Mouse (Mus musculus) lung, adult 2 months (tissue): ENCODE measurements around the gene Upf1. TPM values are rescaled to one million over a fixed set of nuclear protein-coding genes. Genes with fewer than 3 reads are reported as not detected.

Experiments
- DNase-seq: peaks from one replicate; pipeline ENCODE4 v3.0.0; 2022
- H3K4me1 ChIP-seq: fragments of 200-500 bp; 2 replicates; pipeline ENCODE4 v1.6.1; 2011; ENCODE audit warnings: low read length; ENCODE audit not compliant: control insufficient read depth, insufficient read depth
- H3K4me3 ChIP-seq: fragments of 200-500 bp; replicated peaks from 2 replicates; pipeline ENCODE3; 2011; ENCODE audit warnings: low read depth, mild to moderate bottlenecking, control low read depth, low read length; ENCODE audit errors: extremely low read depth
- CTCF ChIP-seq: fragments of 200-500 bp; IDR thresholded peaks from 2 replicates; pipeline ENCODE4 v1.5.1; 2011; ENCODE audit warnings: mild to moderate bottlenecking, low read length, control low read depth; ENCODE audit not compliant: insufficient read depth
- POLR2A ChIP-seq: fragments of 200-500 bp; IDR thresholded peaks from 2 replicates; pipeline ENCODE4 v1.6.1; 2011; ENCODE audit warnings: low read depth, mild to moderate bottlenecking, control low read depth, low read length, borderline replicate concordance; ENCODE audit errors: extremely low read depth
- WGBS: fragments of 180-500 bp; shearing (Covaris S2); methylation state at CpG from one replicate; pipeline ENCODE4 v1.1.7; 2018; 5-methylcytosine and 5-hydroxymethylcytosine counted together
- polyA plus RNA-seq: library from polyadenylated mRNA; depleted of rRNA; stranded (reverse); fragments of >200 nt; gene quantifications from 2 replicates; pipeline ENCODE4 v1.2.3, GENCODE M21; 2012

Upf1 gene
- polyA plus RNA-seq, 1 experiment: 35.8 TPM

GRCm38 (mm10) chr8:70329124-70329834 lies 23.8 kb downstream of the Upf1 start, which contains the start of gene Gdf1:
Gdf1 (plus strand) TSS chr8:70329817.
- 37% methylated on average over 14 of the region's 14 CpGs for WGBS
- H3K4me1 ChIP-seq: no peaks in the 10 kb centered on the region
- no peak for TF ChIP-seq CTCF
- TF ChIP-seq POLR2A: no peak
- no peak for DNase-seq
- no peak within 1 kb of the TSS for H3K4me3 ChIP-seq

- no peaks in the 10 kb centered on the region for H3K4me1 ChIP-seq
- WGBS: 87% methylated on average over 6 of the region's 6 CpGs
- TF ChIP-seq POLR2A: no peak
- no peak for TF ChIP-seq CTCF
- H3K4me3 ChIP-seq: no peak overlapping the region
- no peak for DNase-seq
Observed at GRCm38 (mm10) chr8:70327512-70327911, 25.6 kb downstream of the Upf1 start.

GRCm38 (mm10) chr8:70323716-70324115 lies 29.4 kb downstream of the Upf1 start:
- WGBS: 90% methylated on average over 3 of the region's 3 CpGs
- no peak overlapping the region for H3K4me3 ChIP-seq
- no peaks in the 10 kb centered on the region for H3K4me1 ChIP-seq
- TF ChIP-seq CTCF: no peak
- TF ChIP-seq POLR2A: no peak
- DNase-seq: no peak

GRCm38 (mm10) chr8:70317872-70318271 lies 35.2 kb downstream of the Upf1 start:
- WGBS: 87% methylated on average over 5 of the region's 5 CpGs
- no peak for TF ChIP-seq CTCF
- TF ChIP-seq POLR2A: no peak
- H3K4me3 ChIP-seq: no peak overlapping the region
- DNase-seq: no peak
- H3K4me1 ChIP-seq: no peaks in the 10 kb centered on the region

GRCm38 (mm10) chr8:70316511-70317504 lies 36.3 kb downstream of the Upf1 start:
- 31% methylated on average over 15 of the region's 15 CpGs for WGBS
- Histone ChIP-seq H3K4me3 (no peak overlapping the region), H3K4me1 (no peaks in the 10 kb centered on the region)
- TF ChIP-seq CTCF: no peak
- TF ChIP-seq POLR2A: no peak
- no peak for DNase-seq

- WGBS: 6% methylated on average over 66 of the region's 66 CpGs
- Histone ChIP-seq H3K4me1 (no peaks in the 10 kb centered on the region), H3K4me3 (peak within 1 kb of the TSS; percentile 61)
- peak; percentile 56 for DNase-seq
- TF ChIP-seq CTCF: no peak
- no peak for TF ChIP-seq POLR2A
Observed at GRCm38 (mm10) chr8:70315624-70316510, 37.2 kb downstream of the Upf1 start, which contains the start of gene Cers1. Cers1 (plus strand) TSS chr8:70315775.

- Histone ChIP-seq H3K4me1 (no peaks in the 10 kb centered on the region), H3K4me3 (no peak overlapping the region)
- 49% methylated on average over 2 of the region's 2 CpGs for WGBS
- no peak for DNase-seq
- TF ChIP-seq POLR2A (no peak), CTCF (no peak)
Observed at GRCm38 (mm10) chr8:70313399-70313798, 39.7 kb downstream of the Upf1 start.

GRCm38 (mm10) chr8:70309311-70309710 lies 43.8 kb downstream of the Upf1 start:
- TF ChIP-seq POLR2A (no peak), CTCF (peak; percentile 48)
- Histone ChIP-seq H3K4me3 (no peak overlapping the region), H3K4me1 (no peaks in the 10 kb centered on the region)
- DNase-seq: no peak
- WGBS: 23% methylated on average over 2 of the region's 2 CpGs

GRCm38 (mm10) chr8:70302901-70303300 lies 50.2 kb downstream of the Upf1 start:
- TF ChIP-seq POLR2A: no peak
- TF ChIP-seq CTCF: no peak
- DNase-seq: no peak
- Histone ChIP-seq H3K4me3 (peak overlapping the region; percentile 99), H3K4me1 (peaks cover 7% of the 10 kb centered on the region)
- WGBS: 3% methylated on average over 16 of the region's 16 CpGs
